Mouse (Mus musculus): ENCODE measurements around the gene Vrk1. TPM values are rescaled to one million over a fixed set of nuclear protein-coding genes. Genes with fewer than 3 reads are reported as not detected.
A peak's percentile ranks its signal among the peaks of the same experiment; 100 is the strongest.

Gene Vrk1
- polyA plus RNA-seq, 1 experiment from 2014 or later = 108 TPM

- Histone ChIP-seq H3K4me1 (ENCODE audit: control insufficient read depth, insufficient read depth, low read length) (no peaks in the 10 kb centered on the region), H3K9me3 (ENCODE audit: control insufficient read depth, low read length) (no peaks in the 10 kb centered on the region), H3K27ac (replicated peaks; ENCODE audit: low read depth, low read length) (no peak overlapping the region), H3K4me3 (ENCODE audit: low read depth, low read length) (no peak overlapping the region), H3K36me3 (ENCODE audit: control insufficient read depth, insufficient read depth, low read length) (no peaks in the 10 kb centered on the region), H3K9ac (ENCODE audit: low read length) (no peak overlapping the region), H3K27me3 (ENCODE audit: control insufficient read depth, insufficient read depth, low read length) (no peaks in the 10 kb centered on the region), H3K4me2 (ENCODE audit: low read depth, severe bottlenecking) (no peak overlapping the region)
- no peak for ATAC-seq (ENCODE audit: insufficient number of reproducible peaks, low FRiP score, low TSS enrichment, low read depth)
- WGBS = 94% methylated on average over 6 of the region's 6 CpGs
- no peak for DNase-seq (ENCODE audit: low spot score)
Measured at GRCm38 (mm10) chr12:106102003-106102402, 92.0 kb downstream of the Vrk1 start.

GRCm38 (mm10) chr12:106102726-106103643 is 93.0 kb downstream of the Vrk1 start:
- no peaks in the 10 kb centered on the region for H3K27me3 ChIP-seq (ENCODE audit: control insufficient read depth, insufficient read depth, low read length)

GRCm38 (mm10) chr12:106107272-106107671 is 97.2 kb downstream of the Vrk1 start:
- ATAC-seq (ENCODE audit: insufficient number of reproducible peaks, low FRiP score, low TSS enrichment, low read depth) (no peak), DNase-seq (ENCODE audit: low spot score) (no peak)
- Histone ChIP-seq H3K4me2 (ENCODE audit: low read depth, severe bottlenecking) (no peak overlapping the region), H3K4me1 (ENCODE audit: control insufficient read depth, insufficient read depth, low read length) (no peaks in the 10 kb centered on the region), H3K27ac (replicated peaks; ENCODE audit: low read depth, low read length) (no peak overlapping the region), H3K27me3 (ENCODE audit: control insufficient read depth, insufficient read depth, low read length) (no peaks in the 10 kb centered on the region), H3K9ac (ENCODE audit: low read length) (no peak overlapping the region), H3K36me3 (ENCODE audit: control insufficient read depth, insufficient read depth, low read length) (no peaks in the 10 kb centered on the region), H3K9me3 (ENCODE audit: control insufficient read depth, low read length) (no peaks in the 10 kb centered on the region), H3K4me3 (ENCODE audit: low read depth, low read length) (no peak overlapping the region)
- 87% methylated on average over 14 of the region's 14 CpGs for WGBS

More at GRCm38 (mm10) chr12:106102726-106103643, 93.0 kb downstream of the Vrk1 start:
- no peak for DNase-seq (ENCODE audit: low spot score)
- 61% methylated on average over 16 of the region's 16 CpGs for WGBS
- H3K4me3 ChIP-seq (ENCODE audit: low read depth, low read length) = no peak overlapping the region
- H3K4me2 ChIP-seq (ENCODE audit: low read depth, severe bottlenecking) = no peak overlapping the region
- no peak overlapping the region for H3K27ac ChIP-seq (replicated peaks; ENCODE audit: low read depth, low read length)
- H3K4me1 ChIP-seq (ENCODE audit: control insufficient read depth, insufficient read depth, low read length) = no peaks in the 10 kb centered on the region
- no peaks in the 10 kb centered on the region for H3K36me3 ChIP-seq (ENCODE audit: control insufficient read depth, insufficient read depth, low read length)
- no peak for ATAC-seq (ENCODE audit: insufficient number of reproducible peaks, low FRiP score, low TSS enrichment, low read depth)
- H3K9me3 ChIP-seq (ENCODE audit: control insufficient read depth, low read length) = no peaks in the 10 kb centered on the region
- no peak overlapping the region for H3K9ac ChIP-seq (ENCODE audit: low read length)

- no peak overlapping the region for H3K4me3 ChIP-seq (ENCODE audit: low read depth, low read length)
Measured at GRCm38 (mm10) chr12:106115070-106115891, 105.3 kb downstream of the Vrk1 start.

GRCm38 (mm10) chr12:106115892-106116206 is 105.8 kb downstream of the Vrk1 start:
- 55% methylated on average over 5 of the region's 5 CpGs for WGBS
- ATAC-seq (ENCODE audit: insufficient number of reproducible peaks, low FRiP score, low TSS enrichment, low read depth) = no peak
- H3K27me3 ChIP-seq (ENCODE audit: control insufficient read depth, insufficient read depth, low read length) = no peaks in the 10 kb centered on the region

More at GRCm38 (mm10) chr12:106115070-106115891, 105.3 kb downstream of the Vrk1 start:
- 8% methylated on average over 6 of the region's 6 CpGs for WGBS
- ATAC-seq (ENCODE audit: insufficient number of reproducible peaks, low FRiP score, low TSS enrichment, low read depth) (no peak), DNase-seq (ENCODE audit: low spot score) (peak; percentile 87)
- peaks cover 3% of the 10 kb centered on the region; the same call in 1 of the 2 replicates for H3K4me1 ChIP-seq (ENCODE audit: control insufficient read depth, insufficient read depth, low read length)
- H3K36me3 ChIP-seq (ENCODE audit: control insufficient read depth, insufficient read depth, low read length) = no peaks in the 10 kb centered on the region
- no peaks in the 10 kb centered on the region for H3K9me3 ChIP-seq (ENCODE audit: control insufficient read depth, low read length)
- H3K9ac ChIP-seq (ENCODE audit: low read length) = no peak overlapping the region
- no peak overlapping the region for H3K27ac ChIP-seq (replicated peaks; ENCODE audit: low read depth, low read length)
- no peaks in the 10 kb centered on the region for H3K27me3 ChIP-seq (ENCODE audit: control insufficient read depth, insufficient read depth, low read length)
- no peak overlapping the region for H3K4me2 ChIP-seq (ENCODE audit: low read depth, severe bottlenecking)

GRCm38 (mm10) chr12:106123276-106123675 is 113.2 kb downstream of the Vrk1 start:
- Histone ChIP-seq H3K36me3 (ENCODE audit: control insufficient read depth, insufficient read depth, low read length) (no peaks in the 10 kb centered on the region), H3K9ac (ENCODE audit: low read length) (no peak overlapping the region), H3K4me1 (ENCODE audit: control insufficient read depth, insufficient read depth, low read length) (no peaks in the 10 kb centered on the region), H3K4me3 (ENCODE audit: low read depth, low read length) (no peak overlapping the region), H3K9me3 (ENCODE audit: control insufficient read depth, low read length) (no peaks in the 10 kb centered on the region), H3K27ac (replicated peaks; ENCODE audit: low read depth, low read length) (no peak overlapping the region), H3K27me3 (ENCODE audit: control insufficient read depth, insufficient read depth, low read length) (no peaks in the 10 kb centered on the region), H3K4me2 (ENCODE audit: low read depth, severe bottlenecking) (no peak overlapping the region)
- 61% methylated on average over 14 of the region's 14 CpGs for WGBS
- DNase-seq (ENCODE audit: low spot score) (no peak), ATAC-seq (ENCODE audit: insufficient number of reproducible peaks, low FRiP score, low TSS enrichment, low read depth) (no peak)

More at GRCm38 (mm10) chr12:106115892-106116206, 105.8 kb downstream of the Vrk1 start:
- no peak overlapping the region for H3K4me2 ChIP-seq (ENCODE audit: low read depth, severe bottlenecking)
- no peak overlapping the region for H3K27ac ChIP-seq (replicated peaks; ENCODE audit: low read depth, low read length)
- DNase-seq (ENCODE audit: low spot score) = no peak
- H3K9me3 ChIP-seq (ENCODE audit: control insufficient read depth, low read length) = no peaks in the 10 kb centered on the region
- H3K4me3 ChIP-seq (ENCODE audit: low read depth, low read length) = no peak overlapping the region
- H3K4me1 ChIP-seq (ENCODE audit: control insufficient read depth, insufficient read depth, low read length) = peaks cover 3% of the 10 kb centered on the region; the same call in 1 of the 2 replicates
- H3K36me3 ChIP-seq (ENCODE audit: control insufficient read depth, insufficient read depth, low read length) = no peaks in the 10 kb centered on the region
- no peak overlapping the region for H3K9ac ChIP-seq (ENCODE audit: low read length)

GRCm38 (mm10) chr12:106124581-106124980 is 114.6 kb downstream of the Vrk1 start:
- no peak overlapping the region for H3K9ac ChIP-seq (ENCODE audit: low read length)
- H3K4me3 ChIP-seq (ENCODE audit: low read depth, low read length) = no peak overlapping the region
- no peak for ATAC-seq (ENCODE audit: insufficient number of reproducible peaks, low FRiP score, low TSS enrichment, low read depth)
- 94% methylated on average over 3 of the region's 3 CpGs for WGBS
- H3K27ac ChIP-seq (replicated peaks; ENCODE audit: low read depth, low read length) = no peak overlapping the region
- no peaks in the 10 kb centered on the region for H3K4me1 ChIP-seq (ENCODE audit: control insufficient read depth, insufficient read depth, low read length)
- H3K9me3 ChIP-seq (ENCODE audit: control insufficient read depth, low read length) = no peaks in the 10 kb centered on the region
- H3K4me2 ChIP-seq (ENCODE audit: low read depth, severe bottlenecking) = no peak overlapping the region
- no peaks in the 10 kb centered on the region for H3K27me3 ChIP-seq (ENCODE audit: control insufficient read depth, insufficient read depth, low read length)
- no peaks in the 10 kb centered on the region for H3K36me3 ChIP-seq (ENCODE audit: control insufficient read depth, insufficient read depth, low read length)
- no peak for DNase-seq (ENCODE audit: low spot score)

Data from limb, embryonic 11.5 days (tissue).